Mouse (Mus musculus) heart, embryonic 12.5 days (tissue): ENCODE results near the gene Optc. TPM values are rescaled to one million over a fixed set of nuclear protein-coding genes. Genes with fewer than 3 reads are reported as not detected.

Experiments used
- ATAC-seq: fragments of 200-750 bp; cut with Nextera tagmentation; 2 replicates; pipeline ENCODE4 v1.8.0; 2017; ENCODE audit warnings: moderate TSS enrichment, moderate library complexity; ENCODE audit not compliant: insufficient number of reproducible peaks, low FRiP score
- H3K27ac ChIP-seq: fragments of 300-500 bp; sonication (generic); 2 replicates; pipeline ENCODE4 v1.5.1; 2016; ENCODE audit warnings: mild to moderate bottlenecking, moderate library complexity; ENCODE audit not compliant: poor library complexity, severe bottlenecking
- H3K27me3 ChIP-seq: fragments of 300-500 bp; sonication (generic); replicated peaks from 2 replicates; pipeline ENCODE4 v1.6.1; 2016; ENCODE audit warnings: mild to moderate bottlenecking, moderate library complexity
- H3K36me3 ChIP-seq: fragments of 300-500 bp; sonication (generic); 2 replicates; pipeline ENCODE4 v1.6.1; 2016; ENCODE audit warnings: mild to moderate bottlenecking, moderate library complexity
- H3K4me1 ChIP-seq: fragments of 300-500 bp; sonication (generic); replicated peaks from 2 replicates; pipeline ENCODE4 v1.6.1; 2016; ENCODE audit warnings: mild to moderate bottlenecking
- H3K4me2 ChIP-seq: fragments of 300-500 bp; sonication (generic); 2 replicates; pipeline ENCODE4 v1.6.1; 2016; ENCODE audit warnings: mild to moderate bottlenecking, moderate library complexity
- H3K4me3 ChIP-seq: fragments of 300-500 bp; sonication (generic); 2 replicates; pipeline ENCODE4 v1.5.1; 2016; ENCODE audit warnings: mild to moderate bottlenecking
- H3K9ac ChIP-seq: fragments of 300-500 bp; sonication (generic); 2 replicates; pipeline ENCODE4 v1.6.1; 2016; ENCODE audit warnings: mild to moderate bottlenecking, moderate library complexity
- H3K9me3 ChIP-seq: fragments of 300-500 bp; sonication (generic); replicated peaks from 2 replicates; pipeline ENCODE4 v1.6.1; 2016; ENCODE audit warnings: mild to moderate bottlenecking, moderate library complexity
- WGBS: fragments of 180-500 bp; shearing (Covaris S2); methylation state at CpG from one replicate; pipeline ENCODE4 v1.1.7; 2016; 5-methylcytosine and 5-hydroxymethylcytosine counted together
- polyA plus RNA-seq: library from polyadenylated mRNA; unstranded; fragments of >200 nt; fragmentation: Nextera tagmentation; extraction: Ambion mirVana; gene quantifications from 2 replicates; pipeline ENCODE4 v1.2.1, GENCODE M21; 2016

Gene Optc
- polyA plus RNA-seq, 1 experiment from 2014 or later = 0.66 TPM

- Histone ChIP-seq H3K4me2 (no peak overlapping the region), H3K27me3 (peaks cover 10% of the 10 kb centered on the region; the same call in 1 of the 2 replicates), H3K4me3 (no peak overlapping the region), H3K9ac (0 out of 2 replicates have a peak overlapping the region, but pooled peaks have one; percentile 3), H3K9me3 (no peaks in the 10 kb centered on the region), H3K27ac (no peak overlapping the region), H3K4me1 (peaks cover 39% of the 10 kb centered on the region), H3K36me3 (no peaks in the 10 kb centered on the region)
- no peak for ATAC-seq
- WGBS = 45% methylated on average over 9 of the region's 9 CpGs
These were observed 8.7 kb downstream of the Optc start for GRCm38 (mm10) chr1:133899043-133899542.

- ATAC-seq = no peak
- Histone ChIP-seq H3K9me3 (no peaks in the 10 kb centered on the region), H3K9ac (no peak overlapping the region), H3K4me3 (no peak overlapping the region), H3K4me1 (peaks cover 53% of the 10 kb centered on the region), H3K4me2 (no peak overlapping the region), H3K27ac (no peak overlapping the region), H3K27me3 (peaks cover 3% of the 10 kb centered on the region; the same call in 1 of the 2 replicates), H3K36me3 (no peaks in the 10 kb centered on the region)
- WGBS = 81% methylated on average over 6 of the region's 6 CpGs
These were observed 10.5 kb downstream of the Optc start for GRCm38 (mm10) chr1:133897293-133897692.

- peak; percentile 62 for ATAC-seq
- Histone ChIP-seq H3K4me1 (peaks cover 73% of the 10 kb centered on the region), H3K4me3 (no peak overlapping the region), H3K9me3 (no peaks in the 10 kb centered on the region), H3K9ac (no peak overlapping the region), H3K27ac (peak overlapping the region; percentile 36), H3K4me2 (0 out of 2 replicates have a peak overlapping the region, but pooled peaks have one; percentile 61), H3K36me3 (no peaks in the 10 kb centered on the region), H3K27me3 (no peaks in the 10 kb centered on the region)
- WGBS = 5% methylated on average over 5 of the region's 5 CpGs
These were observed 16.3 kb downstream of the Optc start for GRCm38 (mm10) chr1:133891489-133891888.

- Histone ChIP-seq H3K9me3 (no peaks in the 10 kb centered on the region), H3K27ac (peak overlapping the region; percentile 40), H3K4me2 (peak overlapping the region; percentile 61), H3K36me3 (no peaks in the 10 kb centered on the region), H3K27me3 (no peaks in the 10 kb centered on the region), H3K9ac (peak overlapping the region; percentile 33; the same call in 1 of the 2 replicates), H3K4me1 (peaks cover 68% of the 10 kb centered on the region), H3K4me3 (0 out of 2 replicates have a peak overlapping the region, but pooled peaks have one; percentile 2)
- 23% methylated on average over 20 of the region's 20 CpGs for WGBS
- peak; percentile 48 for ATAC-seq
These were observed 17.7 kb downstream of the Optc start for GRCm38 (mm10) chr1:133889949-133890598.

GRCm38 (mm10) chr1:133887538-133888250 lies 20.1 kb downstream of the Optc start:
- Histone ChIP-seq H3K27me3 (no peaks in the 10 kb centered on the region; the same call in 1 of the 2 replicates), H3K9ac (0 out of 2 replicates have a peak overlapping the region, but pooled peaks have one; percentile 41), H3K9me3 (no peaks in the 10 kb centered on the region), H3K4me3 (no peak overlapping the region), H3K4me2 (no peak overlapping the region), H3K27ac (no peak overlapping the region), H3K4me1 (peaks cover 55% of the 10 kb centered on the region), H3K36me3 (no peaks in the 10 kb centered on the region)
- ATAC-seq = no peak
- WGBS = 74% methylated on average over 5 of the region's 5 CpGs

- Histone ChIP-seq H3K9ac (peak overlapping the region; percentile 41; the same call in 1 of the 2 replicates), H3K4me3 (no peak overlapping the region), H3K27me3 (no peaks in the 10 kb centered on the region; the same call in 1 of the 2 replicates), H3K27ac (no peak overlapping the region), H3K36me3 (no peaks in the 10 kb centered on the region), H3K9me3 (no peaks in the 10 kb centered on the region), H3K4me1 (peaks cover 55% of the 10 kb centered on the region), H3K4me2 (0 out of 2 replicates have a peak overlapping the region, but pooled peaks have one; percentile 8)
- 10% methylated on average over 8 of the region's 8 CpGs for WGBS
- no peak for ATAC-seq
These were observed 20.8 kb downstream of the Optc start for GRCm38 (mm10) chr1:133887044-133887443.

DNA sequence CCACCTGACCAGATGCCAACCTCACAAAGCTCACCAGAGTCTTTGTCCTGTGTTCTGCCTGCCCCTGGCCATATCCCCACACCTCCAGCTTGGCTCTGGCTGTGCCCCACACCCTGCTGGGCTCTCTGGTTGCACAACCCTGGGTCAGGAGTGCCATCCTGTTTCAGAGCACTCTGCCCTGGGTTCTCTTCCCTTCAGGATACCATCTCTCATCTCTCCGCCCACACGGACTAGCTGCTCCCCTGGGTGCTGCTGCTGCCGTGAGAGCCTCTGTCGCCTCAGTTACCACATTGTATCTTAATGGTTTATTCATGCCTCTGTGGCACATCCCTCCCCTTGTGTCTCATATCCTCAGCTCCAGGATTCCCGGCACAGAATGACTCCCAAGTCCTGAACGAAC lies 21.4 kb downstream of the Optc start:
- WGBS = 51% methylated on average over 6 of the region's 6 CpGs

DNA sequence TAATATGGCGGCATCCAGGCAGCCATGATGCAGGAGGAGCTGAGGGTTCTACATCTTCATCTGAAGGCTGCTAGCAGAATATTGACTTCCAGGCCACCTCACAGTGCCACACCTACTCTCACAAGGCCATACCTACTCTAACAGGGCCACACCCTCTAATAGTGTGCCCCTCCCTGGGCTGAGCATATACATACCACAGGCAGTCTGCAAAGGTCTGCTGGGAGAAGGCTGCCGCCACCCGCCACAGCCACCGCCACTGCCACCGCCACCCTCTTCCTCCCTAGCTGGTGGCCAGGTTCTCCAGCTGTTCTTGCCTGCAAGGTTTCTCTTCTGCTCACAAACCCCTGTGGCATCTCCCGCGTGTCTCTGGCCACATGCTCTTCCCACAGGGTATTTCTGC lies 22.0 kb downstream of the Optc start:
- Histone ChIP-seq H3K4me2 (no peak overlapping the region), H3K36me3 (no peaks in the 10 kb centered on the region), H3K27me3 (no peaks in the 10 kb centered on the region; the same call in 1 of the 2 replicates), H3K27ac (no peak overlapping the region), H3K9ac (no peak overlapping the region), H3K4me3 (no peak overlapping the region), H3K9me3 (no peaks in the 10 kb centered on the region), H3K4me1 (peaks cover 54% of the 10 kb centered on the region)
- 88% methylated on average over 7 of the region's 7 CpGs for WGBS
- ATAC-seq = no peak

More for the DNA sequence above, 21.4 kb downstream of the Optc start:
- Histone ChIP-seq H3K9ac (no peak overlapping the region), H3K27ac (no peak overlapping the region), H3K27me3 (no peaks in the 10 kb centered on the region; the same call in 1 of the 2 replicates), H3K4me3 (no peak overlapping the region), H3K9me3 (no peaks in the 10 kb centered on the region), H3K4me1 (peaks cover 54% of the 10 kb centered on the region), H3K36me3 (no peaks in the 10 kb centered on the region), H3K4me2 (no peak overlapping the region)
- no peak for ATAC-seq

DNA sequence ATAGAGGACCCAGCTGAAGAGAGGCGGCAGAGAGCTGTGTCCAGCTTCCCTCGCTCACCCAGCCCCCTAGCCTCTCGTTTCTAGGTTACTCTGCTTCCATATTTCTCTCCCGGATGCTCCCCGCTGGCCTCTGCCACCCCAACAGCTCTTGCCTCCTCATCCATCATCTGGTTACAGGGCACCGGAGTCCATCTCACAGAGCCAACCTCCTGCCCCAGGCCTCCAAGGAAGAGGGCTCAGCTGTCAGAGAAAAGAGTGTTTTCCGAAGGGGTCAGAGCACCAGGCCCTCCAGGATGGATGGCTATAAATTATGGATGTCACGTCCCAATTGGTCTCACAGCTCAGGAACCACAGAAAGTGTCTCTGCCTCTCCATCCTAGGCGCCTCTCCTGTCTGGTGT lies 23.1 kb downstream of the Optc start:
- H3K27me3 ChIP-seq = no peaks in the 10 kb centered on the region; the same call in 1 of the 2 replicates
- no peaks in the 10 kb centered on the region for H3K36me3 ChIP-seq
- H3K4me3 ChIP-seq = no peak overlapping the region
- no peak for ATAC-seq
- peaks cover 49% of the 10 kb centered on the region for H3K4me1 ChIP-seq
- 77% methylated on average over 9 of the region's 9 CpGs for WGBS
- no peaks in the 10 kb centered on the region for H3K9me3 ChIP-seq
- H3K27ac ChIP-seq = no peak overlapping the region
- no peak overlapping the region for H3K9ac ChIP-seq
- no peak overlapping the region for H3K4me2 ChIP-seq

GRCm38 (mm10) chr1:133884090-133884489 lies 23.7 kb downstream of the Optc start:
- Histone ChIP-seq H3K27ac (no peak overlapping the region), H3K4me3 (no peak overlapping the region), H3K9ac (no peak overlapping the region), H3K4me2 (no peak overlapping the region), H3K4me1 (peaks cover 47% of the 10 kb centered on the region), H3K9me3 (no peaks in the 10 kb centered on the region), H3K27me3 (no peaks in the 10 kb centered on the region; the same call in 1 of the 2 replicates), H3K36me3 (no peaks in the 10 kb centered on the region)
- no peak for ATAC-seq
- WGBS = 58% methylated on average over 6 of the region's 6 CpGs
